Mouse (Mus musculus) thymus, postnatal 36 days (tissue): Measurements from ENCODE around the gene Dvl1.

Experiments used
- DNase-seq, 2 experiments: peaks; one replicate each; pipeline ENCODE4 v3.0.0; 2022; ENCODE audit warnings: mixed read lengths in 2 of 2

Dvl1 gene

GRCm38 (mm10) chr4:155846871-155847578 is at the start of gene Dvl1:
Gene Dvl1, plus strand, starts transcription at chr4:155847402.
- peak; percentile 91 to 97 for DNase-seq

- DNase-seq: no peak
Measured at GRCm38 (mm10) chr4:155802075-155802474, 45.1 kb upstream of the Dvl1 start.

- DNase-seq: no peak
Measured at GRCm38 (mm10) chr4:155802741-155803339, 44.4 kb upstream of the Dvl1 start, which contains the start of gene Mrpl20. Gene Mrpl20, plus strand, starts transcription at chr4:155802878.

GRCm38 (mm10) chr4:155803340-155804041 is 43.7 kb upstream of the Dvl1 start:
- peak; percentile 95 to 97 for DNase-seq

- no peak for DNase-seq
Measured at GRCm38 (mm10) chr4:155807841-155808240, 39.4 kb upstream of the Dvl1 start.

GRCm38 (mm10) chr4:155811929-155812664 is 35.1 kb upstream of the Dvl1 start, which contains the start of gene Ccnl2:
Gene Ccnl2, plus strand, starts transcription at chr4:155812489.
- DNase-seq: peak; percentile 90 to 95

- DNase-seq: peak in 1 of 2 experiments; percentile 52
Measured at GRCm38 (mm10) chr4:155812665-155813181, 34.5 kb upstream of the Dvl1 start.

GRCm38 (mm10) chr4:155817533-155817932 is 29.7 kb upstream of the Dvl1 start:
- DNase-seq: no peak

GRCm38 (mm10) chr4:155821025-155821424 is 26.2 kb upstream of the Dvl1 start:
- no peak for DNase-seq

GRCm38 (mm10) chr4:155823443-155823842 is 23.8 kb upstream of the Dvl1 start:
- no peak for DNase-seq

GRCm38 (mm10) chr4:155829866-155830265 is 17.3 kb upstream of the Dvl1 start:
- no peak for DNase-seq

- no peak for DNase-seq
Measured at GRCm38 (mm10) chr4:155830596-155830995, 16.6 kb upstream of the Dvl1 start.

GRCm38 (mm10) chr4:155831205-155831766 is 15.9 kb upstream of the Dvl1 start, which contains the start of gene Aurkaip1:
Gene Aurkaip1, plus strand, starts transcription at chr4:155831272.
- DNase-seq: peak; percentile 95

GRCm38 (mm10) chr4:155831831-155832230 is 15.4 kb upstream of the Dvl1 start:
- DNase-seq: no peak

GRCm38 (mm10) chr4:155832321-155832720 is 14.9 kb upstream of the Dvl1 start:
- no peak for DNase-seq

- no peak for DNase-seq
Measured at GRCm38 (mm10) chr4:155833234-155833633, 14.0 kb upstream of the Dvl1 start.

GRCm38 (mm10) chr4:155833836-155834235 is 13.4 kb upstream of the Dvl1 start:
- DNase-seq: peak; percentile 58 to 64

GRCm38 (mm10) chr4:155837404-155838010 is 9.7 kb upstream of the Dvl1 start:
- DNase-seq: no peak

GRCm38 (mm10) chr4:155838187-155839153 is 8.7 kb upstream of the Dvl1 start:
- DNase-seq: no peak

- DNase-seq: no peak
Measured at GRCm38 (mm10) chr4:155839483-155839910, 7.7 kb upstream of the Dvl1 start, which contains the start of gene Mxra8. Gene Mxra8, plus strand, starts transcription at chr4:155839680.
